Mouse (Mus musculus): ENCODE measurements at regions not wholly inside any gene's neighbourhood (a gene's known extent, or its start where the extent isn't known, plus 50 kb on each side); places are given as distances from the start of the nearest gene placed in this dataset.

- DNase-seq (ENCODE audit: low spot score), result no peak
Measured at GRCm38 (mm10) chr13:30085446-30085845, 50.8 kb upstream of the Mboat1 start.

- DNase-seq (ENCODE audit: low spot score), result peak; percentile 75
Measured at GRCm38 (mm10) chr13:30085005-30085404, 51.3 kb upstream of the Mboat1 start.

GRCm38 (mm10) chr13:30084386-30084785 lies 51.9 kb upstream of the Mboat1 start:
- no peak for DNase-seq (ENCODE audit: low spot score)

DNA sequence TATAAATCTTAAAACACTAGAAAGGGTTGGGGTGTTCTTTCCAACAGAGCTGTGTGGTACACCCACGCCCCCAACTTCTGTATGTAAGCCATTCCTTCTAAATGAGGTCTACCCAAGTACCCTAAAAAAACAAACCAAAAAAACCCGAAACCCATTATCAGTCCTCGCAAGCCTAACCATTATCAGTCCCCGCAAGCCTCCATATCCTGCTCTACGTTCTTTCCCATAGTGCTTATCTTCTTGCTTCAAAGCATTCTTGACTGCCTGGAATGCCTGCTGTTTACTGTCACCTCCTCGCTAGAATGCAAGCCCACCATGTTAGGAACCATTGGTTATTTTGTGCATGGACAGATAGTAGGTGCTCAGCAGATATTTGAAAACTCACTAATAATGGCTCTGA lies 52.3 kb upstream of the Mboat1 start:
- DNase-seq (ENCODE audit: low spot score), result no peak

- DNase-seq (ENCODE audit: low spot score), result no peak
Measured at GRCm38 (mm10) chr13:30082761-30083160, 53.5 kb upstream of the Mboat1 start.

DNA sequence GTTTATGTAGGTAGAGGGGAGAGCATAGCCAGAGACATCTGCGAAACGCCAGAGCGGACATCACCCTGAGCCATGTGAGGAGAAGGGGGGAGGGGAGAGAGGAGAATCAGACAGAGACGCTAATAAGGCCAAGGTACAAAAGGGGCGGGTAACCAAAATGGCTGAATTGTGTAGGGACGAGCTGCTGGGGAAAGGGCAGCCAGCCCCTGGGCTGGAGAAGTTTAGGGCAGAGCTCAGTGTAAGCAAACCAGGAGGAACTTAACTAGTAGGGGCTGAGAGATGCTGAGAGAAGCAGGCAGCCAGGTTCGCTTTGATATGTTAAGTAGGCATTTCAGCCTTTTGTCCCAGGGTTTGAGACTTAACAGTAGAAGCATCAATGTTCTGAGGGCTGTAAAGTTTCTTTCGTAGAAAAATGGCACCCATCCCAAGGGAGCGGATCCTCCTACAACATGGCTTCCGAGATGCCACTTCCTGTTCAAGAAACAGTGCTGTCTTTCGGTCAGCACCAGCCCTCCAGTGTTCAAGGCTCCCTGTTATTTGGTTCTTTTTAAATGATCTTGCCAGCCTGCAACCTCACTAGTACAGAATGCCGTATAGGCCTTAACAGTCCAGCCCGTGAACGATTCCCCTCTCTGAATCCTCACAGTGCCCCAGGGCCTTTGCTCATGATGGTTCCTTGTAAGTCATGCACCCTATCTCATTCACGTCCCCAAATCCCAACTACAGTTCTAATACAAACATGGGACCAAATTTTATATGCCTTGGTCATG lies 55.4 kb upstream of the Mboat1 start:
- no peak for DNase-seq (ENCODE audit: low spot score)

DNA sequence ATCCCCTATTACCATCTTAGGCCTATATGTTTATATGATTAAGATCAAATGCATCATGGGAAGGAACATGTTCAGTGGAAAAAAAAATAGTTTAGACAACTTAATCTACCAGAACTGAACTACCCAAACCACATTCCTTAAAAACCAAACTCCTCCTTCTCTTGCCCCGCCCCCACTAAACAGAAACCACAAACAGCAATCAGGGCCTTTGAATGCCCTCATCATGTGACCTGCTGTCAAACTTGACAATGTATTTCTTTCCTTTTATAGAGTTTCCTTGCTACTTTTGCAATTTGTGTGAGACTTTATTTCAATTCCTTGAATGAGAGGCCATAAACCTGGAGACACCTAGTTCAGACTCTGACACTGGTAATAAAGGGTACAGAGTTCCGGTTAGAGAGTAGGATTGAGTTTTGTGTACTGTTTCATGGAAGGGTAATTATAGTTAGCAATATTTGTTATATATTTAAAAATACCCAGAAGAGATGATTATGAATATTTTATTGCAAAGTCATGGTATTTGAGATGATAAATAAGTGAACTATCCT lies 61.7 kb upstream of the Mboat1 start:
- no peak for DNase-seq (ENCODE audit: low spot score)

- DNase-seq (ENCODE audit: low spot score), result no peak
Measured at GRCm38 (mm10) chr13:30074069-30074468, 62.2 kb upstream of the Mboat1 start.

- DNase-seq (ENCODE audit: low spot score), result no peak
Measured at GRCm38 (mm10) chr13:30069397-30069796, 66.9 kb upstream of the Mboat1 start.

DNA sequence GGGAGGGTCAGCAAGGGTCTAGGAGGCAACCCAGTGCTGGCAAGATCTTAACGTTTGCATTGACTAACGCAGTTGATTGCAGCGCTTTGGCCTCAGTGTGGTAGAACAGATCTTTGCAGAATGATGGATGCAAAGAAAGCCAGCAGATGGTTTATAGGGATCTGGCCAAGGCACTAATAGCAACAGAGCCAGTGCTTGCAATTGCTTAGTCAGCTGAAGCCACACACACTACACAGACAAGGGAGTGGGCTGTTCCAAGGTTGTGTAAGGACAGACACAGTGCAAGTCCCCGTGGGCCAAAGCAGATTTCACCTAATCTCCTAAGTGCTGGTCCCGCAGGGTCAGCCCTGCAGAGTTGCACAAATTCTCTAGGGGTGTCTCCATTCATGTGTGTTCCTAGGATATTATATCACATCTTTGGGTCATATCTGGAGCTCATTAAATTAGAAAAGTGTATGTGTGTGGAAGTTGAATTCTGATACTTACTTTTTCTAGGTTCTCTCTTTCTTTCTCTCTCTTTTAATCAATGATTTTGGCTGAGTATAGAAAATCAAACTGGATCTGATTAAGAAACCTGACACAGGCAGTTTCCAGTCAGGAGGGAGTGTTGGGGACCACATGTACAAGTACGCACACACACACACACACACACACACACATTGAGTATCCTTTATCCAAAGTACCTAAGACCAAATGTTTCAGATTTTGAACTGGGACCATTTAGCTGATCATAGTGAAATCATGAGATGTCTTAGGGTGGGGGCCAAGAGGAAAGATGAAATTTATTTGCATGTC lies 68.5 kb upstream of the Mboat1 start:
- DNase-seq (ENCODE audit: low spot score), result no peak

GRCm38 (mm10) chr13:30065520-30065919 lies 70.8 kb upstream of the Mboat1 start:
- no peak for DNase-seq (ENCODE audit: low spot score)

DNA sequence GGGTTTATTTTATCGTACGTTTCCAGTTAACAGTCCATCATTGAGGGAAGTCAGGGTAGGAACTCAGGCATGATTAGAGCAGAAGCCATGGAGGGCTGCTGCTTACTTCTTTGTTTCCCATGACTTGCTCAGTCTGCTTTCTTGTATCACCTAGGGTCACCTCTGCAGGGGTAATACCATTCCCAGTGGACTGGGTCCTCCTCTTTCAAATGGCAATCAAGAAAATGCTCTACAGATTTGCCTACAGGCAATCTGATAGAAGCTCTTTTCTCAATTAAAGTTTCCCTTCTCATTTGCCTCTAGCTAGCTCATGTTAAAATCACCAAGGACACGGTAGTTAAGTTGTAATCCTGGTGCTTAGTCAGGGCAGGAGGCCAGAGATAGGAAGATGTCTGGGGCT lies 72.5 kb upstream of the Mboat1 start:
- no peak for DNase-seq (ENCODE audit: low spot score)

DNA sequence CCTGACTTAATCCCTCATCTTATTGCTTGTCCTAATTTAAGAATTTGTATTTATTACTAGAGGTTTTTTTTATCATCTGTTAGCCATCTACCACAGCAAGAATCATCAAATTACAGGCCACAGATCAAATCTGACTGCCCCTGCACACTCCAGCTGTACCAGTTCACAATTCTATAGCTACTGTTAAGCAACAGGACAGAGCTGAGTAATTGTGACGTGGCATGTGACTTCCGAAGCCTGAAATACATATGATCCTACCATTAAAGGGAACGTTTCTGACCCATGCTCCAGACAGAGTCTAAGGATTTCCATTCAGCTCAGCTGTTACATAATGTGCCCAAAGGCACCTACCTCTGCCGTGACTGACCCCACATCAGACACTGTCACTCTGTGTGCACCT lies 74.0 kb upstream of the Mboat1 start:
- no peak for DNase-seq (ENCODE audit: low spot score)

- DNase-seq (ENCODE audit: low spot score), result no peak
Measured at GRCm38 (mm10) chr13:30055141-30055645, 69.3 kb upstream of the E2f3 start.

- DNase-seq (ENCODE audit: low spot score), result no peak
Measured at GRCm38 (mm10) chr13:30051891-30052550, 66.2 kb upstream of the E2f3 start.

DNA sequence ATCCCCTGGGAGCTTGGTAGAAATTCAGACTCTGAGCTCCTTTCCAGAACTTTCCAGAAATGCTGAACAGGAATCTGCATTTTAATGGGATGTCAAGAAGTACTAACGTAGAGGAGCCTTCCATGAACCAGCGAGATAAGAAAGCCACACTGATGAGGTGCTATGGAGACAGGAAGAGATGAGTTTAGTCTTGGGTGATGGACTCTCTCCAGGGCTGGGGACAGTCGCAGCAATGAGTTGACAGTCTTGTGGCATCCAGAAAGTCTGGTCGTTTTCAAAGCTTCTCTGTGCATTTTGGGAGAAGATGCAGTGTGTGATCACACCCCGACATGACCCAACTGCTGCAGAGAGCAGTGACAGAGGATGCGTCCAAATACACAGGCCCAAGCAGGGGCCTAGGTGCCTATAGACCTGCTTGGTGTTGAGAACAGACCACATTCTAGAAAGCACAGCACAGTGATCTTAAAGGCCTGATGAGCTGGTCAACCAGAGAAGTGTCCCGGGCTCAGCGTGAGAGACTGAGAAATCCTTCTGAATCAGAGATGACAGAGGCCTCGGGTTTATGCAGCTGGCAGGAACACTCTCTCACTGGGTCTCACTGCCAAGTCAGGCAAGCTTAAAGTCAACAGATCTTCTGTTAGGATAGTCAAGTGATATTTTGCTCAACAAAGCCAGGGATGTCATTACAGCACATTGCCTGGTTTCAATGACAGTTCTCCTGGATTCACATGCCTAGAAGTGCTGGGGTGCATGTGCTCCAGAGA lies 65.1 kb upstream of the E2f3 start:
- DNase-seq (ENCODE audit: low spot score), result no peak

- DNase-seq (ENCODE audit: low spot score), result no peak
Measured at GRCm38 (mm10) chr13:30048260-30048859, 62.5 kb upstream of the E2f3 start.

DNA sequence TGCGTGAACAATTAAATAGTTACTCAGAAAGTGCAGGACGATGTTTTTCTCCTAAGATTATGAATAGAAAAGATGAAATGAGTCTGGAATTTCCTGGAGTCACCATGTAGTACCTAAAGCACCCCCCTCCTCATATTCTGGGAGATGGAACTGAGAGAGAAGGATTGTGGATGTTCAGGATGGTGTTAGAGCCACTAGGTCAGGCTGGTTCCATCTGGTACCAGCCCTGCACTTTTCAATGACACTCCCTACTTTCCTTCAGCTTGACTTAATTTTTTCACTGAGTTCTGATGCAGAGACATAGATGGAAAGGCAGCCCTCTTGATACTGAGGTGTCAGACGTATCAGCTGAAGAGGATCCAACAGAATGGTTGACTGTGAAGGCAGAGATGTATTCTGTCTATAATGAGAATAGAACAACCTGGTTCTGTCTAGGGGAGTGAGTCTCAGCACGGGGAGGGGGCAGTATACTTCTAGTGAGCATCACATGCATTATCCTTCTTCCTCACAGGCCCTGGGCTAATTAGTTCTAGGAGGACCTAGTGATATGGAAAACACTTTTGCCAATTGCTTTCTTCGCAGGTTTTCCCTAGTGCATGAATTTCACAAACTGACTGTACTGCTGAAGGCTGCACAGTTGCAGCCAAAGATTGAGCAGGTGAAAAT lies 60.8 kb upstream of the E2f3 start:
- DNase-seq (ENCODE audit: low spot score), result no peak

GRCm38 (mm10) chr13:30046061-30046460 lies 60.2 kb upstream of the E2f3 start:
- DNase-seq (ENCODE audit: low spot score), result no peak

DNA sequence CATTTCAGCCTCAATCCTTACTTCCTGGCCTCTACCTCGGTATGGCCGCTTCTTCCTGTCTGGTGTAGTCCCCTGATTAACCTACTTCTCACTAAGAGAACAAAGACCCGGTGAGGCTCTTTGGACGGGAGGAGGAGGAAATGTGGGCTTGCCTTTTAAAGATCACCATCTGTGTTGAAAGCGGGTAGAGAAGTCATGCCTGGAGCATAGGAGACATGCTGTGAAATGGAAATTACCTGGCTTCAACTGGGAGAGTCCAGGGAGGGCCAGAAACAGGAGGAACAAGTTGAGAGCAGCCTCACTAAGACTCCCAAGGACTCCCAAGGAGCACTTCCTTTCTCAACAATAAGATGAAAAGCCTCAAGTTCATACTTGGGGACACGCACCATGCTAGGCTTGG lies 59.4 kb upstream of the E2f3 start:
- no peak for DNase-seq (ENCODE audit: low spot score)

DNA sequence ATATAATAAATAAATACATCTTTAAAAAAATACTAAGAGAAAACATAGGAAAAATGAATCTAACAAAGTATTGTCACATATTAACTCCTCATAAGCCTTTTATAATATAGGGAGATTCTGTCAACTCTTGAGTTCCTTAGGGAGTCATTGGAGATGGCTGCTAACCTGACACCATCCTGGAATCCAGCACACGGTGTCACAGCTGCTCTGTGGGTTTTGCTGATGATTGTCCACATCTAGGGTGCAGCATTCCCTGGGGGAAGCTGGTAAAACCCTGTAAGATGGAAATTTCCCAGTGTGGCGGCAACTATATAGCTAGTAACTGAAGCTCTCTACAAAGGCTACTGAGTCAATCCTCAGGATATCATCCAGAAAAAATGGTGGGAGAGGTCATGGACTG lies 58.9 kb upstream of the E2f3 start:
- DNase-seq (ENCODE audit: low spot score), result no peak

Measured in T-cell, adult 2 months (primary cell).